Mouse (Mus musculus): ENCODE results near the gene Hrasls. TPM values are rescaled to one million over a fixed set of nuclear protein-coding genes. Genes with fewer than 3 reads are reported as not detected.

Gene Hrasls
- polyA plus RNA-seq (2014; fragmentation: Nextera tagmentation; extraction: Ambion mirVana) = 2.5 and 2.8 TPM in 2 replicates

- H3K4me3 ChIP-seq (replicated peaks; ENCODE audit: low read depth, low read length) = peak within 1 kb of the TSS; percentile 42
- 1% methylated on average over 39 of the region's 39 CpGs for WGBS
- no peaks in the 10 kb centered on the region for H3K36me3 ChIP-seq (ENCODE audit: control insufficient read depth, insufficient read depth, low read length)
- peak within 1 kb of the TSS; percentile 75 for H3K4me2 ChIP-seq (ENCODE audit: low read length)
- H3K4me1 ChIP-seq (ENCODE audit: control insufficient read depth, insufficient read depth, low read length) = no peaks in the 10 kb centered on the region
- peak; percentile 69 for ATAC-seq (ENCODE audit: low FRiP score, low TSS enrichment)
- DNase-seq = peak; percentile 71
- H3K27me3 ChIP-seq (ENCODE audit: control insufficient read depth, insufficient read depth, low read length) = no peaks in the 10 kb centered on the region
- no peak within 1 kb of the TSS for H3K27ac ChIP-seq (replicated peaks; ENCODE audit: low read depth, low read length)
- no peaks in the 10 kb centered on the region for H3K9me3 ChIP-seq (ENCODE audit: control insufficient read depth, low read length)
- peak within 1 kb of the TSS; percentile 61 for H3K9ac ChIP-seq (replicated peaks; ENCODE audit: low read length)
These were observed at the start of gene Hrasls for GRCm38 (mm10) chr16:29209605-29210411. TSS of gene Hrasls (plus strand) at chr16:29209695.

- ATAC-seq (ENCODE audit: low FRiP score, low TSS enrichment) = no peak
- 92% methylated on average over 4 of the region's 4 CpGs for WGBS
These were observed 47.2 kb upstream of the Hrasls start for GRCm38 (mm10) chr16:29162271-29162670.

GRCm38 (mm10) chr16:29167051-29167450 lies 42.4 kb upstream of the Hrasls start:
- WGBS = 73% methylated on average over 4 of the region's 4 CpGs
- H3K4me2 ChIP-seq (ENCODE audit: low read length) = no peak overlapping the region
- no peaks in the 10 kb centered on the region for H3K36me3 ChIP-seq (ENCODE audit: control insufficient read depth, insufficient read depth, low read length)
- DNase-seq = no peak
- no peaks in the 10 kb centered on the region for H3K9me3 ChIP-seq (ENCODE audit: control insufficient read depth, low read length)
- no peak overlapping the region for H3K9ac ChIP-seq (replicated peaks; ENCODE audit: low read length)
- no peaks in the 10 kb centered on the region for H3K27me3 ChIP-seq (ENCODE audit: control insufficient read depth, insufficient read depth, low read length)
- no peak overlapping the region for H3K27ac ChIP-seq (replicated peaks; ENCODE audit: low read depth, low read length)
- no peaks in the 10 kb centered on the region for H3K4me1 ChIP-seq (ENCODE audit: control insufficient read depth, insufficient read depth, low read length)
- ATAC-seq (ENCODE audit: low FRiP score, low TSS enrichment) = no peak
- no peak overlapping the region for H3K4me3 ChIP-seq (replicated peaks; ENCODE audit: low read depth, low read length)

More at GRCm38 (mm10) chr16:29162271-29162670, 47.2 kb upstream of the Hrasls start:
- Histone ChIP-seq H3K36me3 (ENCODE audit: control insufficient read depth, insufficient read depth, low read length) (no peaks in the 10 kb centered on the region), H3K4me1 (ENCODE audit: control insufficient read depth, insufficient read depth, low read length) (no peaks in the 10 kb centered on the region), H3K9ac (replicated peaks; ENCODE audit: low read length) (no peak overlapping the region), H3K4me3 (replicated peaks; ENCODE audit: low read depth, low read length) (no peak overlapping the region), H3K4me2 (ENCODE audit: low read length) (no peak overlapping the region), H3K9me3 (ENCODE audit: control insufficient read depth, low read length) (no peaks in the 10 kb centered on the region), H3K27me3 (ENCODE audit: control insufficient read depth, insufficient read depth, low read length) (no peaks in the 10 kb centered on the region), H3K27ac (replicated peaks; ENCODE audit: low read depth, low read length) (no peak overlapping the region)
- DNase-seq = no peak

DNA sequence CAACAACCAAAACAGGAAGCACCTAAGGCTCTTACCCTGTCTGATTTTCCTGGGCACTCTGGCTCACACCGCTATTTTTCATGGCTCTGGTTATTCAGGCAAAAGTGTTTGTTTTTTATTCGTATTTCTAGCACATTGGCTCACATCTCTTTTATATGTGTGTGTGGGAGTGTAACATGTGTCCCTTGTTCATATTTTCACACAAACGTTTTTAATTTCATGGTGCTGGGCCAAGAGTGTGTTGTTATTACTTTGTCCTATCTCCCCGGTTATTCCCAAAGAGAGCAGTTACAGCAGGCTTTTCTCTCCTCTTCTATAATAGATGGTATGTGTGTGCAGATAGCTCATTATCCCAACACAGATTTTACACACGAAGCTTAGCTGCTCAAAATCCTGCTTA lies 37.8 kb upstream of the Hrasls start:
- H3K4me2 ChIP-seq (ENCODE audit: low read length) = no peak overlapping the region
- no peak overlapping the region for H3K4me3 ChIP-seq (replicated peaks; ENCODE audit: low read depth, low read length)
- DNase-seq = no peak
- no peaks in the 10 kb centered on the region for H3K9me3 ChIP-seq (ENCODE audit: control insufficient read depth, low read length)
- H3K27me3 ChIP-seq (ENCODE audit: control insufficient read depth, insufficient read depth, low read length) = no peaks in the 10 kb centered on the region
- H3K36me3 ChIP-seq (ENCODE audit: control insufficient read depth, insufficient read depth, low read length) = no peaks in the 10 kb centered on the region
- no peak overlapping the region for H3K27ac ChIP-seq (replicated peaks; ENCODE audit: low read depth, low read length)
- 71% methylated on average over 5 of the region's 5 CpGs for WGBS
- H3K4me1 ChIP-seq (ENCODE audit: control insufficient read depth, insufficient read depth, low read length) = no peaks in the 10 kb centered on the region
- no peak for ATAC-seq (ENCODE audit: low FRiP score, low TSS enrichment)
- H3K9ac ChIP-seq (replicated peaks; ENCODE audit: low read length) = no peak overlapping the region

DNA sequence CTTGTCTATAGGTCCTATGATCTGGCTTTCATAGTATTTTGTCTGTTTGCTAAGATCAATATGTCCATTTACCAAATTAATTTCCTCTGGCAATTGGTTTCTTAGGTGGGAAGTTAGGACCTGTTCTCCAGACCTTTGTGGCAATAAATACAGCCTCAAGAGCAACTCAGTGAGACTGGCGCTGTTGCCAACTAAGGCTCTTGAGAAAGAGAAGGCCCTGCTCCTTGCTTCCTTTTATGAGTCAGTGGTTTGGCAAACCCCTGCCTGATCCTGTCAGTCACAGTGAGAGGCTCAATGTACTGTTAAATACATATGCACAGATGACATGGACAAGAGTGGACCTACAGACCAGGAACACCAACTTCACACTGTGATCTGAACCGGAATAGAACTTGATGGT lies 36.3 kb upstream of the Hrasls start:
- no peak for ATAC-seq (ENCODE audit: low FRiP score, low TSS enrichment)
- Histone ChIP-seq H3K36me3 (ENCODE audit: control insufficient read depth, insufficient read depth, low read length) (no peaks in the 10 kb centered on the region), H3K4me1 (ENCODE audit: control insufficient read depth, insufficient read depth, low read length) (no peaks in the 10 kb centered on the region), H3K27me3 (ENCODE audit: control insufficient read depth, insufficient read depth, low read length) (no peaks in the 10 kb centered on the region), H3K9me3 (ENCODE audit: control insufficient read depth, low read length) (no peaks in the 10 kb centered on the region), H3K4me3 (replicated peaks; ENCODE audit: low read depth, low read length) (no peak overlapping the region), H3K27ac (replicated peaks; ENCODE audit: low read depth, low read length) (no peak overlapping the region), H3K4me2 (ENCODE audit: low read length) (no peak overlapping the region), H3K9ac (replicated peaks; ENCODE audit: low read length) (no peak overlapping the region)
- 94% methylated on average over 2 of the region's 2 CpGs for WGBS
- DNase-seq = no peak

GRCm38 (mm10) chr16:29174831-29175350 lies 34.6 kb upstream of the Hrasls start:
- no peak overlapping the region for H3K9ac ChIP-seq (replicated peaks; ENCODE audit: low read length)
- no peak for ATAC-seq (ENCODE audit: low FRiP score, low TSS enrichment)
- no peak overlapping the region for H3K4me2 ChIP-seq (ENCODE audit: low read length)
- H3K27me3 ChIP-seq (ENCODE audit: control insufficient read depth, insufficient read depth, low read length) = no peaks in the 10 kb centered on the region
- H3K4me3 ChIP-seq (replicated peaks; ENCODE audit: low read depth, low read length) = no peak overlapping the region
- no peaks in the 10 kb centered on the region for H3K36me3 ChIP-seq (ENCODE audit: control insufficient read depth, insufficient read depth, low read length)
- no peak for DNase-seq
- WGBS = 74% methylated on average over 6 of the region's 6 CpGs
- H3K9me3 ChIP-seq (ENCODE audit: control insufficient read depth, low read length) = no peaks in the 10 kb centered on the region
- H3K27ac ChIP-seq (replicated peaks; ENCODE audit: low read depth, low read length) = no peak overlapping the region
- H3K4me1 ChIP-seq (ENCODE audit: control insufficient read depth, insufficient read depth, low read length) = no peaks in the 10 kb centered on the region

DNA sequence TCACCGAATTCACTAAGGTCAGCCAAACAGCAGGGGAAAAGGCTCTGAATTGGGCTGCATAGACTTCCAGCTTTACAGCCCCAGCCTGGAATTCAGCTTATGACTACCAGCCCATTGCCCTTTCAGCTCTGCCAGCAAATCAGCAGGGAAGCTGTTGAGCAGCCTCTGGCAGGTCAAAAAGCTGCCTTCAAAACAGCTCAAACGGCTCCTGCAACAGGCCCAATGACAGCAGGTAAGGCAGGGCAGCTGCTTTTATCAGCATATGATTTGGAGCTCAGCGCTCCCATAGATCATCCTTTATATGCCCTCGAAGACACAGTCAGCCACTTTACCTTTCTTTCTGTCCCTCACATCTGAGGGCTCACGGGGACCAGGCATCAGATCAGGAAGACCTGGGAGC lies 16.6 kb upstream of the Hrasls start:
- no peak for ATAC-seq (ENCODE audit: low FRiP score, low TSS enrichment)
- 43% methylated on average over 5 of the region's 5 CpGs for WGBS
- H3K9ac ChIP-seq (replicated peaks; ENCODE audit: low read length) = no peak overlapping the region
- H3K36me3 ChIP-seq (ENCODE audit: control insufficient read depth, insufficient read depth, low read length) = no peaks in the 10 kb centered on the region
- no peaks in the 10 kb centered on the region for H3K9me3 ChIP-seq (ENCODE audit: control insufficient read depth, low read length)
- no peaks in the 10 kb centered on the region for H3K4me1 ChIP-seq (ENCODE audit: control insufficient read depth, insufficient read depth, low read length)
- no peak overlapping the region for H3K4me3 ChIP-seq (replicated peaks; ENCODE audit: low read depth, low read length)
- H3K27ac ChIP-seq (replicated peaks; ENCODE audit: low read depth, low read length) = no peak overlapping the region
- H3K4me2 ChIP-seq (ENCODE audit: low read length) = no peak overlapping the region
- DNase-seq = no peak
- no peaks in the 10 kb centered on the region for H3K27me3 ChIP-seq (ENCODE audit: control insufficient read depth, insufficient read depth, low read length)

GRCm38 (mm10) chr16:29193981-29194380 lies 15.5 kb upstream of the Hrasls start:
- DNase-seq = no peak
- H3K9ac ChIP-seq (replicated peaks; ENCODE audit: low read length) = no peak overlapping the region

DNA sequence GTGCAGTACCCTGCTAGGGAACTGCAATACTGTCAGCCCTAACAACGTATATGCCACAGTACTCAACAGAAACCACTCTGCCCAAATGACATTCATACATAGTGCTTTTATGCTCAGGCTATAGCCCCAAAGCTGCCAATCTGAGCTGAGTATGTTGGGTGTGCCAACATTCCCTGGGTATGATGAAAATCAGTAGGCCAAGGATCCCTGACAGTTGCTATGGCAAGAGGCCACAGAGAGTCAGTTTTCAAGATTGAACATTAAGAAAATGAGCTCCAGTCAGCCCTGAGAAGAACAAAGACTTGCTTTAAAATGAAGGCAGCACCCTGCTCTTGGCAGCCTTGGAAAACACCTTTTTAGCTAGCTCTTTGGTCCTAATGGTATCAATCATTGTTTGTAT lies 14.3 kb upstream of the Hrasls start:
- Histone ChIP-seq H3K4me1 (ENCODE audit: control insufficient read depth, insufficient read depth, low read length) (no peaks in the 10 kb centered on the region), H3K4me2 (ENCODE audit: low read length) (no peak overlapping the region), H3K27me3 (ENCODE audit: control insufficient read depth, insufficient read depth, low read length) (no peaks in the 10 kb centered on the region), H3K36me3 (ENCODE audit: control insufficient read depth, insufficient read depth, low read length) (no peaks in the 10 kb centered on the region), H3K27ac (replicated peaks; ENCODE audit: low read depth, low read length) (no peak overlapping the region), H3K9me3 (ENCODE audit: control insufficient read depth, low read length) (no peaks in the 10 kb centered on the region), H3K4me3 (replicated peaks; ENCODE audit: low read depth, low read length) (no peak overlapping the region), H3K9ac (replicated peaks; ENCODE audit: low read length) (no peak overlapping the region)
- DNase-seq (no peak), ATAC-seq (ENCODE audit: low FRiP score, low TSS enrichment) (no peak)
- 83% methylated on average over 1 of the region's 1 CpGs for WGBS

More at GRCm38 (mm10) chr16:29193981-29194380, 15.5 kb upstream of the Hrasls start:
- Histone ChIP-seq H3K27ac (replicated peaks; ENCODE audit: low read depth, low read length) (no peak overlapping the region), H3K27me3 (ENCODE audit: control insufficient read depth, insufficient read depth, low read length) (no peaks in the 10 kb centered on the region), H3K4me1 (ENCODE audit: control insufficient read depth, insufficient read depth, low read length) (no peaks in the 10 kb centered on the region), H3K4me3 (replicated peaks; ENCODE audit: low read depth, low read length) (no peak overlapping the region), H3K4me2 (ENCODE audit: low read length) (no peak overlapping the region), H3K9me3 (ENCODE audit: control insufficient read depth, low read length) (no peaks in the 10 kb centered on the region), H3K36me3 (ENCODE audit: control insufficient read depth, insufficient read depth, low read length) (no peaks in the 10 kb centered on the region)
- ATAC-seq (ENCODE audit: low FRiP score, low TSS enrichment) = no peak
- 69% methylated on average over 4 of the region's 4 CpGs for WGBS
